Mouse (Mus musculus): ENCODE results near the gene Timm17b. TPM values are rescaled to one million over a fixed set of nuclear protein-coding genes. Genes with fewer than 3 reads are reported as not detected.
A peak's percentile ranks its signal among the peaks of the same experiment; 100 is the strongest.

Timm17b gene
- polyA plus RNA-seq, 1 experiment from 2014 or later, result 171 TPM

GRCm38 (mm10) chrX:7927116-7927515, 28.0 kb downstream of the Timm17b start:
- Histone ChIP-seq H3K27ac (replicated peaks; ENCODE audit: low read depth, low read length) (no peak overlapping the region), H3K9ac (replicated peaks; ENCODE audit: low read length) (no peak overlapping the region), H3K9me3 (ENCODE audit: control insufficient read depth, low read length) (no peaks in the 10 kb centered on the region), H3K4me2 (ENCODE audit: low read length) (no peak overlapping the region), H3K27me3 (ENCODE audit: control insufficient read depth, insufficient read depth, low read length) (no peaks in the 10 kb centered on the region; the same call in 1 of the 2 replicates), H3K4me1 (ENCODE audit: control insufficient read depth, insufficient read depth, low read length) (peaks cover 8% of the 10 kb centered on the region; the same call in 1 of the 2 replicates), H3K36me3 (ENCODE audit: control insufficient read depth, insufficient read depth, low read length) (peaks cover 39% of the 10 kb centered on the region), H3K4me3 (replicated peaks; ENCODE audit: low read depth, low read length) (no peak overlapping the region)
- WGBS, result 29% methylated on average over 10 of the region's 10 CpGs
- DNase-seq (no peak), ATAC-seq (ENCODE audit: low FRiP score, low TSS enrichment) (no peak)

GRCm38 (mm10) chrX:7928270-7928790, 29.2 kb downstream of the Timm17b start, which contains the start of gene Eras:
Gene Eras (minus strand): TSS chrX:7928607.
- Histone ChIP-seq H3K27me3 (ENCODE audit: control insufficient read depth, insufficient read depth, low read length) (no peaks in the 10 kb centered on the region; the same call in 1 of the 2 replicates), H3K4me3 (replicated peaks; ENCODE audit: low read depth, low read length) (no peak within 1 kb of the TSS), H3K36me3 (ENCODE audit: control insufficient read depth, insufficient read depth, low read length) (peaks cover 38% of the 10 kb centered on the region), H3K27ac (replicated peaks; ENCODE audit: low read depth, low read length) (no peak within 1 kb of the TSS), H3K4me1 (ENCODE audit: control insufficient read depth, insufficient read depth, low read length) (no peaks in the 10 kb centered on the region), H3K9ac (replicated peaks; ENCODE audit: low read length) (no peak within 1 kb of the TSS), H3K9me3 (ENCODE audit: control insufficient read depth, low read length) (no peaks in the 10 kb centered on the region), H3K4me2 (ENCODE audit: low read length) (no peak within 1 kb of the TSS)
- 23% methylated on average over 19 of the region's 19 CpGs for WGBS
- DNase-seq, result peak; percentile 14
- 0 out of 2 replicates have a peak, but pooled peaks have one; percentile 34 for ATAC-seq (ENCODE audit: low FRiP score, low TSS enrichment)

- H3K36me3 ChIP-seq (ENCODE audit: control insufficient read depth, insufficient read depth, low read length), result peaks cover 40% of the 10 kb centered on the region
- ATAC-seq (ENCODE audit: low FRiP score, low TSS enrichment), result no peak
- no peaks in the 10 kb centered on the region for H3K27me3 ChIP-seq (ENCODE audit: control insufficient read depth, insufficient read depth, low read length)
- no peaks in the 10 kb centered on the region for H3K4me1 ChIP-seq (ENCODE audit: control insufficient read depth, insufficient read depth, low read length)
- H3K4me3 ChIP-seq (replicated peaks; ENCODE audit: low read depth, low read length), result no peak overlapping the region
- no peak for DNase-seq
- H3K9me3 ChIP-seq (ENCODE audit: control insufficient read depth, low read length), result no peaks in the 10 kb centered on the region
- 52% methylated on average over 11 of the region's 11 CpGs for WGBS
- H3K27ac ChIP-seq (replicated peaks; ENCODE audit: low read depth, low read length), result no peak overlapping the region
- no peak overlapping the region for H3K4me2 ChIP-seq (ENCODE audit: low read length)
- H3K9ac ChIP-seq (replicated peaks; ENCODE audit: low read length), result no peak overlapping the region
Measured at GRCm38 (mm10) chrX:7936874-7937273, 37.7 kb downstream of the Timm17b start.

GRCm38 (mm10) chrX:7937667-7938066, 38.5 kb downstream of the Timm17b start:
- H3K36me3 ChIP-seq (ENCODE audit: control insufficient read depth, insufficient read depth, low read length), result peaks cover 32% of the 10 kb centered on the region
- DNase-seq, result no peak

GRCm38 (mm10) chrX:7945618-7946017, 46.5 kb downstream of the Timm17b start:
- H3K9ac ChIP-seq (replicated peaks; ENCODE audit: low read length), result no peak overlapping the region
- H3K4me1 ChIP-seq (ENCODE audit: control insufficient read depth, insufficient read depth, low read length), result no peaks in the 10 kb centered on the region
- peaks cover 9% of the 10 kb centered on the region; the same call in 1 of the 2 replicates for H3K36me3 ChIP-seq (ENCODE audit: control insufficient read depth, insufficient read depth, low read length)
- H3K9me3 ChIP-seq (ENCODE audit: control insufficient read depth, low read length), result no peaks in the 10 kb centered on the region
- H3K4me3 ChIP-seq (replicated peaks; ENCODE audit: low read depth, low read length), result no peak overlapping the region
- no peak overlapping the region for H3K27ac ChIP-seq (replicated peaks; ENCODE audit: low read depth, low read length)
- no peak for DNase-seq
- no peak for ATAC-seq (ENCODE audit: low FRiP score, low TSS enrichment)
- no peaks in the 10 kb centered on the region for H3K27me3 ChIP-seq (ENCODE audit: control insufficient read depth, insufficient read depth, low read length)
- 68% methylated on average over 8 of the region's 8 CpGs for WGBS
- H3K4me2 ChIP-seq (ENCODE audit: low read length), result no peak overlapping the region

More at GRCm38 (mm10) chrX:7937667-7938066, 38.5 kb downstream of the Timm17b start:
- H3K9me3 ChIP-seq (ENCODE audit: control insufficient read depth, low read length), result no peaks in the 10 kb centered on the region
- ATAC-seq (ENCODE audit: low FRiP score, low TSS enrichment), result no peak
- H3K27ac ChIP-seq (replicated peaks; ENCODE audit: low read depth, low read length), result no peak overlapping the region
- no peak overlapping the region for H3K4me3 ChIP-seq (replicated peaks; ENCODE audit: low read depth, low read length)
- no peaks in the 10 kb centered on the region for H3K4me1 ChIP-seq (ENCODE audit: control insufficient read depth, insufficient read depth, low read length)
- no peaks in the 10 kb centered on the region for H3K27me3 ChIP-seq (ENCODE audit: control insufficient read depth, insufficient read depth, low read length)
- H3K4me2 ChIP-seq (ENCODE audit: low read length), result no peak overlapping the region
- WGBS, result 96% methylated on average over 6 of the region's 6 CpGs
- H3K9ac ChIP-seq (replicated peaks; ENCODE audit: low read length), result no peak overlapping the region

GRCm38 (mm10) chrX:7947108-7947899, 48.1 kb downstream of the Timm17b start, which contains the start of gene Hdac6:
Gene Hdac6 (minus strand): TSS chrX:7947889.
- Histone ChIP-seq H3K9ac (replicated peaks; ENCODE audit: low read length) (peak within 1 kb of the TSS; percentile 43), H3K4me1 (ENCODE audit: control insufficient read depth, insufficient read depth, low read length) (no peaks in the 10 kb centered on the region), H3K27me3 (ENCODE audit: control insufficient read depth, insufficient read depth, low read length) (no peaks in the 10 kb centered on the region), H3K4me3 (replicated peaks; ENCODE audit: low read depth, low read length) (peak within 1 kb of the TSS; percentile 46), H3K36me3 (ENCODE audit: control insufficient read depth, insufficient read depth, low read length) (0 out of 2 replicates have a peak, but pooled peaks cover 4% of the 10 kb centered on the region), H3K4me2 (ENCODE audit: low read length) (peak within 1 kb of the TSS; percentile 56), H3K27ac (replicated peaks; ENCODE audit: low read depth, low read length) (peak within 1 kb of the TSS; percentile 71), H3K9me3 (ENCODE audit: control insufficient read depth, low read length) (no peaks in the 10 kb centered on the region)
- 25% methylated on average over 36 of the region's 37 CpGs for WGBS
- ATAC-seq (ENCODE audit: low FRiP score, low TSS enrichment), result peak; percentile 57
- no peak for DNase-seq

GRCm38 (mm10) chrX:7947900-7948492, 48.8 kb downstream of the Timm17b start:
- peak overlapping the region; percentile 46 for H3K4me3 ChIP-seq (replicated peaks; ENCODE audit: low read depth, low read length)
- DNase-seq, result peak; percentile 94
- no peaks in the 10 kb centered on the region for H3K27me3 ChIP-seq (ENCODE audit: control insufficient read depth, insufficient read depth, low read length)
- peak overlapping the region; percentile 70 for H3K27ac ChIP-seq (replicated peaks; ENCODE audit: low read depth, low read length)
- no peaks in the 10 kb centered on the region for H3K4me1 ChIP-seq (ENCODE audit: control insufficient read depth, insufficient read depth, low read length)
- no peaks in the 10 kb centered on the region for H3K9me3 ChIP-seq (ENCODE audit: control insufficient read depth, low read length)
- H3K9ac ChIP-seq (replicated peaks; ENCODE audit: low read length), result peak overlapping the region; percentile 31; the same call in 1 of the 2 replicates
- 19% methylated on average over 38 of the region's 38 CpGs for WGBS
- peak; percentile 96; the same call in 1 of the 2 replicates for ATAC-seq (ENCODE audit: low FRiP score, low TSS enrichment)
- 0 out of 2 replicates have a peak, but pooled peaks cover under 1% of the 10 kb centered on the region for H3K36me3 ChIP-seq (ENCODE audit: control insufficient read depth, insufficient read depth, low read length)
- peak overlapping the region; percentile 49 for H3K4me2 ChIP-seq (ENCODE audit: low read length)

- H3K27ac ChIP-seq (replicated peaks; ENCODE audit: low read depth, low read length), result no peak overlapping the region
- H3K9ac ChIP-seq (replicated peaks; ENCODE audit: low read length), result no peak overlapping the region
- H3K36me3 ChIP-seq (ENCODE audit: control insufficient read depth, insufficient read depth, low read length), result no peaks in the 10 kb centered on the region
- no peaks in the 10 kb centered on the region for H3K27me3 ChIP-seq (ENCODE audit: control insufficient read depth, insufficient read depth, low read length)
- H3K4me1 ChIP-seq (ENCODE audit: control insufficient read depth, insufficient read depth, low read length), result no peaks in the 10 kb centered on the region
- H3K9me3 ChIP-seq (ENCODE audit: control insufficient read depth, low read length), result no peaks in the 10 kb centered on the region
- WGBS, result 88% methylated on average over 7 of the region's 7 CpGs
- H3K4me2 ChIP-seq (ENCODE audit: low read length), result no peak overlapping the region
- no peak for ATAC-seq (ENCODE audit: low FRiP score, low TSS enrichment)
- no peak overlapping the region for H3K4me3 ChIP-seq (replicated peaks; ENCODE audit: low read depth, low read length)
- DNase-seq, result no peak
Measured at GRCm38 (mm10) chrX:7950091-7950490, 50.9 kb downstream of the Timm17b start.

Data from midbrain, embryonic 14.5 days (tissue).